Mouse (Mus musculus): Measurements from ENCODE around the gene Slc43a3. TPM values are rescaled to one million over a fixed set of nuclear protein-coding genes. Genes with fewer than 3 reads are reported as not detected.

The Slc43a3 gene
- polyA plus RNA-seq, 1 experiment from 2014 or later = 5.4 TPM

DNA sequence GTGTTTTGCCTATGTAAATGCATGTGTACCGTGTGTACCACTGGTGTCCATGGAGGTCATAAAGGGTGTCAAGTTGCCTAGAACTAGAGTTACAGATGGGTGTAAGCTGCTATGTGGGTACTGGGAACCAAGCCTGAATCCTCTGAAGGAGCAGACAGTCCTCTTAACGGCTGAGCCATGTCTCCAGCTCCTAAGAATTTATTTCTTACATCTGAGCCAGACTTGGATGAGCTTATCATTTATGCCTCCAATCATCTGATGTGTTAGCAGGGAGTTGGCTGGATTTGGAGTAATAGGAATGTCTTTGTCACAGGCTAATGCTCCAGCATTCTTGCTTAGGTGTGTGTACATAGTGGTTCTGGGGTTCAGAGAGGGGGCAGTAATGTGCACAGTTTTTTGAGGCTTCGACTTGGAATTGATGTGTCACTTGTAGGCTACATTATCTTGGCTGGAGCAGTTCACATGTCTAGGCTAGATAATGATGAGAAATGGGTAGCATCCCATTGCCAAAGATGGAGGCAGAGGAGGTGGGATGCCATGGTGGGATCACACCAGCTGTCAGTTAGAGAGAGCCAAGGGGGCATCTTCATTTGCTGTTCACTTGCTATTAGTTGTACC, 10.9 kb downstream of the Slc43a3 start:
- WGBS = 90% methylated on average over 3 of the region's 3 CpGs
- no peaks in the 10 kb centered on the region for H3K27me3 ChIP-seq (replicated peaks; ENCODE audit: control insufficient read depth, insufficient read depth, low read length)
- ATAC-seq = no peak
- H3K27ac ChIP-seq (ENCODE audit: low read depth, low read length) = no peak overlapping the region
- H3K4me1 ChIP-seq (ENCODE audit: control insufficient read depth, insufficient read depth, low read depth, low read length) = no peaks in the 10 kb centered on the region
- H3K4me2 ChIP-seq (ENCODE audit: low read length) = no peak overlapping the region
- H3K9ac ChIP-seq (ENCODE audit: low read depth, low read length) = no peak overlapping the region
- H3K36me3 ChIP-seq (ENCODE audit: control insufficient read depth, insufficient read depth, low read length) = no peaks in the 10 kb centered on the region
- no peak overlapping the region for H3K4me3 ChIP-seq (ENCODE audit: low read length)
- no peaks in the 10 kb centered on the region for H3K9me3 ChIP-seq (ENCODE audit: control insufficient read depth, low read length)

- Histone ChIP-seq H3K4me1 (ENCODE audit: control insufficient read depth, insufficient read depth, low read depth, low read length) (no peaks in the 10 kb centered on the region), H3K4me3 (ENCODE audit: low read length) (no peak overlapping the region), H3K27me3 (replicated peaks; ENCODE audit: control insufficient read depth, insufficient read depth, low read length) (no peaks in the 10 kb centered on the region), H3K9ac (ENCODE audit: low read depth, low read length) (no peak overlapping the region), H3K4me2 (ENCODE audit: low read length) (no peak overlapping the region), H3K27ac (ENCODE audit: low read depth, low read length) (no peak overlapping the region), H3K36me3 (ENCODE audit: control insufficient read depth, insufficient read depth, low read length) (no peaks in the 10 kb centered on the region), H3K9me3 (ENCODE audit: control insufficient read depth, low read length) (no peaks in the 10 kb centered on the region)
- WGBS = 95% methylated on average over 7 of the region's 7 CpGs
- ATAC-seq = no peak
Measured at GRCm38 (mm10) chr2:84948252-84948651, 11.9 kb downstream of the Slc43a3 start.

- H3K9ac ChIP-seq (ENCODE audit: low read depth, low read length) = no peak overlapping the region
- no peak overlapping the region for H3K4me2 ChIP-seq (ENCODE audit: low read length)
- no peaks in the 10 kb centered on the region for H3K27me3 ChIP-seq (replicated peaks; ENCODE audit: control insufficient read depth, insufficient read depth, low read length)
- H3K27ac ChIP-seq (ENCODE audit: low read depth, low read length) = no peak overlapping the region
- H3K36me3 ChIP-seq (ENCODE audit: control insufficient read depth, insufficient read depth, low read length) = no peaks in the 10 kb centered on the region
- no peak for ATAC-seq
- H3K4me3 ChIP-seq (ENCODE audit: low read length) = no peak overlapping the region
- H3K9me3 ChIP-seq (ENCODE audit: control insufficient read depth, low read length) = no peaks in the 10 kb centered on the region
- 78% methylated on average over 2 of the region's 2 CpGs for WGBS
- H3K4me1 ChIP-seq (ENCODE audit: control insufficient read depth, insufficient read depth, low read depth, low read length) = no peaks in the 10 kb centered on the region
Measured at GRCm38 (mm10) chr2:84948721-84949120, 12.3 kb downstream of the Slc43a3 start.

DNA sequence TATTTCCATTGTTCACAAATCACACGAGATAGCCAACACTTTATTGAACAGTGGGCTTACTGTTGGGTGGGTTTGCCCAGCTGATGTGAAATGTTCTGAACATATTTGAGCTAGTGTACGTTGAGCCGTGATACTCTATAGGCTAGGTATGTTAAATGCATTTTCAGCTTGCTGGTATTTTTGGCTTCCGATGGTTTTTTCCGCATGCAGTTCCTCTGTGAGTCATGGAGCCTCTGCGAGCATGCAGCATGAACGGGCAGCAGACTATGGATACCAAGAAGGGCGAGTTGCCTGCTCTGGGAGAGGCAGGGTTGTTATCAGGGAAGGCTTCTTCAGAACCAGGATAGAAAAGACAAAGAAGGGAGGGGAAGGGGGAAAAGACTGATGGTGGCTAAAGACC, 14.6 kb downstream of the Slc43a3 start:
- Histone ChIP-seq H3K36me3 (ENCODE audit: control insufficient read depth, insufficient read depth, low read length) (no peaks in the 10 kb centered on the region), H3K4me1 (ENCODE audit: control insufficient read depth, insufficient read depth, low read depth, low read length) (no peaks in the 10 kb centered on the region), H3K27me3 (replicated peaks; ENCODE audit: control insufficient read depth, insufficient read depth, low read length) (no peaks in the 10 kb centered on the region), H3K9ac (ENCODE audit: low read depth, low read length) (no peak overlapping the region), H3K27ac (ENCODE audit: low read depth, low read length) (no peak overlapping the region), H3K4me2 (ENCODE audit: low read length) (no peak overlapping the region), H3K4me3 (ENCODE audit: low read length) (no peak overlapping the region), H3K9me3 (ENCODE audit: control insufficient read depth, low read length) (no peaks in the 10 kb centered on the region)
- WGBS = 94% methylated on average over 8 of the region's 8 CpGs
- ATAC-seq = no peak

GRCm38 (mm10) chr2:84952251-84952650, 15.9 kb downstream of the Slc43a3 start:
- 83% methylated on average over 1 of the region's 1 CpGs for WGBS
- Histone ChIP-seq H3K4me2 (ENCODE audit: low read length) (no peak overlapping the region), H3K4me3 (ENCODE audit: low read length) (no peak overlapping the region), H3K36me3 (ENCODE audit: control insufficient read depth, insufficient read depth, low read length) (no peaks in the 10 kb centered on the region), H3K4me1 (ENCODE audit: control insufficient read depth, insufficient read depth, low read depth, low read length) (no peaks in the 10 kb centered on the region), H3K9ac (ENCODE audit: low read depth, low read length) (no peak overlapping the region), H3K27me3 (replicated peaks; ENCODE audit: control insufficient read depth, insufficient read depth, low read length) (no peaks in the 10 kb centered on the region), H3K9me3 (ENCODE audit: control insufficient read depth, low read length) (no peaks in the 10 kb centered on the region), H3K27ac (ENCODE audit: low read depth, low read length) (no peak overlapping the region)
- no peak for ATAC-seq

DNA sequence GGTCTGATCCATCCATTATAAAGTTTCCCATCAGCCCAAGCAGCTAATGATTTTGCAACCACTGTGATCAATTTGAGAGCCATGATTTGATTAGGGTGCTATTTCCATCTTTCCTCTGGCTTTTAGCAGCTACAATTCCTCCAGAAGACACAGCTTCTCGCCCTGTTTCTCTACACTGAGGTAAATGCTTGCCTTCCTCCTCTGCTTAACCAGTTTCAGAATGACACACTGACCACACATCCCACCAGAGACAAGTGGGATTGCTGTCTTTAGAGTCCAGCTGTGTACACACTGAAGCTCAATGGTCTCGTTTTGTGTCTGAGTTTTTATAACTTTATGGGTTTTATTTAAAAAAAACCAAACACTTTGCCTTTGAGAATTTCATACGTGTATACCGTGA, 16.3 kb downstream of the Slc43a3 start:
- 79% methylated on average over 4 of the region's 4 CpGs for WGBS
- H3K4me2 ChIP-seq (ENCODE audit: low read length) = no peak overlapping the region
- H3K27ac ChIP-seq (ENCODE audit: low read depth, low read length) = no peak overlapping the region
- H3K4me3 ChIP-seq (ENCODE audit: low read length) = no peak overlapping the region
- ATAC-seq = no peak
- H3K27me3 ChIP-seq (replicated peaks; ENCODE audit: control insufficient read depth, insufficient read depth, low read length) = no peaks in the 10 kb centered on the region
- no peaks in the 10 kb centered on the region for H3K9me3 ChIP-seq (ENCODE audit: control insufficient read depth, low read length)
- no peaks in the 10 kb centered on the region for H3K4me1 ChIP-seq (ENCODE audit: control insufficient read depth, insufficient read depth, low read depth, low read length)
- H3K9ac ChIP-seq (ENCODE audit: low read depth, low read length) = no peak overlapping the region
- no peaks in the 10 kb centered on the region for H3K36me3 ChIP-seq (ENCODE audit: control insufficient read depth, insufficient read depth, low read length)

- 92% methylated on average over 9 of the region's 9 CpGs for WGBS
- no peaks in the 10 kb centered on the region for H3K27me3 ChIP-seq (replicated peaks; ENCODE audit: control insufficient read depth, insufficient read depth, low read length)
- no peaks in the 10 kb centered on the region for H3K4me1 ChIP-seq (ENCODE audit: control insufficient read depth, insufficient read depth, low read depth, low read length)
- no peak overlapping the region for H3K27ac ChIP-seq (ENCODE audit: low read depth, low read length)
- no peak overlapping the region for H3K4me2 ChIP-seq (ENCODE audit: low read length)
- no peak for ATAC-seq
- H3K4me3 ChIP-seq (ENCODE audit: low read length) = no peak overlapping the region
- no peak overlapping the region for H3K9ac ChIP-seq (ENCODE audit: low read depth, low read length)
- H3K9me3 ChIP-seq (ENCODE audit: control insufficient read depth, low read length) = no peaks in the 10 kb centered on the region
- H3K36me3 ChIP-seq (ENCODE audit: control insufficient read depth, insufficient read depth, low read length) = no peaks in the 10 kb centered on the region
Measured at GRCm38 (mm10) chr2:84955435-84955834, 19.1 kb downstream of the Slc43a3 start.

DNA sequence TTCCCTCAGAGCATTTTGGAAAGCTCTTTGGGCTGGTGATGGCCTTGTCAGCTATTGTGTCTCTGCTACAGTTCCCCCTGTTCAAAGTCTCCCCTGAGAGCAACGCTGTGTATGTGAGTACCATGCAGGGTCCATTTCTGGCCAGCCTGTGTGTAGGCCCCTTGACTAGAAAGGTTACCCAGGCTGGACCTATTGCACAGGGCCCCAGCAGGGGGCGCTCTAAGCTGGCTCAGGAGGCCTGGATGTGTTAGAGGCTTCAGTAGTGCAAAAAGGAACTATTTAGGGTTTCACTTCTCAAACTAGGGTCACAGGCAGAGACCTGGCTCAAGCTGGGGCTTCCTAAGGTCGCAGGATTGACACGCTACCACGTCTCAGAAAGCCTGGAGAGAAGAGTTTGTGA, 19.9 kb downstream of the Slc43a3 start:
- Histone ChIP-seq H3K36me3 (ENCODE audit: control insufficient read depth, insufficient read depth, low read length) (no peaks in the 10 kb centered on the region), H3K9ac (ENCODE audit: low read depth, low read length) (no peak overlapping the region), H3K27ac (ENCODE audit: low read depth, low read length) (no peak overlapping the region), H3K4me3 (ENCODE audit: low read length) (no peak overlapping the region), H3K27me3 (replicated peaks; ENCODE audit: control insufficient read depth, insufficient read depth, low read length) (no peaks in the 10 kb centered on the region), H3K9me3 (ENCODE audit: control insufficient read depth, low read length) (no peaks in the 10 kb centered on the region), H3K4me2 (ENCODE audit: low read length) (no peak overlapping the region), H3K4me1 (ENCODE audit: control insufficient read depth, insufficient read depth, low read depth, low read length) (no peaks in the 10 kb centered on the region)
- no peak for ATAC-seq
- WGBS = 58% methylated on average over 5 of the region's 5 CpGs

- Histone ChIP-seq H3K9ac (ENCODE audit: low read depth, low read length) (no peak overlapping the region), H3K4me2 (ENCODE audit: low read length) (no peak overlapping the region), H3K4me1 (ENCODE audit: control insufficient read depth, insufficient read depth, low read depth, low read length) (no peaks in the 10 kb centered on the region), H3K4me3 (ENCODE audit: low read length) (no peak overlapping the region), H3K9me3 (ENCODE audit: control insufficient read depth, low read length) (no peaks in the 10 kb centered on the region), H3K27me3 (replicated peaks; ENCODE audit: control insufficient read depth, insufficient read depth, low read length) (no peaks in the 10 kb centered on the region), H3K36me3 (ENCODE audit: control insufficient read depth, insufficient read depth, low read length) (no peaks in the 10 kb centered on the region), H3K27ac (ENCODE audit: low read depth, low read length) (no peak overlapping the region)
- ATAC-seq = no peak
- 94% methylated on average over 11 of the region's 11 CpGs for whole genome bisulfite sequencing
Measured at GRCm38 (mm10) chr2:84958588-84959264, 22.3 kb downstream of the Slc43a3 start.

Data from hindbrain, embryonic 16.5 days (tissue).